Mouse (Mus musculus) forebrain, embryonic 10.5 days (tissue): ENCODE data around the gene Ccdc85b. TPM values are rescaled to one million over a fixed set of nuclear protein-coding genes. Genes with fewer than 3 reads are reported as not detected.
A peak's percentile ranks its signal among the peaks of the same experiment; 100 is the strongest.

Experiments
- DNase-seq: peaks from one replicate; pipeline ENCODE4 v3.0.0-alpha.2; 2017; ENCODE audit warnings: low spot score; ENCODE audit errors: extremely low spot score
- H3K27ac ChIP-seq: fragments of 300-500 bp; sonication (generic); 2 replicates; pipeline ENCODE4 v1.5.1; 2016; ENCODE audit warnings: mild to moderate bottlenecking
- H3K27me3 ChIP-seq: fragments of 300-500 bp; sonication (generic); 2 replicates; pipeline ENCODE4 v1.6.1; 2016; ENCODE audit warnings: mild to moderate bottlenecking; ENCODE audit not compliant: poor library complexity, severe bottlenecking
- H3K36me3 ChIP-seq: fragments of 300-500 bp; sonication (generic); replicated peaks from 2 replicates; pipeline ENCODE4 v1.6.1; 2016; ENCODE audit warnings: mild to moderate bottlenecking, moderate library complexity
- H3K4me1 ChIP-seq: fragments of 300-500 bp; sonication (generic); 2 replicates; pipeline ENCODE4 v1.6.1; 2016
- H3K4me3 ChIP-seq: fragments of 300-500 bp; sonication (generic); 2 replicates; pipeline ENCODE4 v1.5.1; 2016; ENCODE audit warnings: mild to moderate bottlenecking, moderate library complexity
- H3K9me3 ChIP-seq: fragments of 300-500 bp; sonication (generic); 2 replicates; pipeline ENCODE4 v1.6.1; 2016; ENCODE audit warnings: mild to moderate bottlenecking, moderate library complexity
- WGBS: fragments of 180-500 bp; shearing (Covaris S2); methylation state at CpG from one replicate; pipeline ENCODE4 v1.1.7; 2016; 5-methylcytosine and 5-hydroxymethylcytosine counted together
- polyA plus RNA-seq: library from polyadenylated mRNA; unstranded; fragments of >200 nt; fragmentation: Nextera tagmentation; extraction: Ambion mirVana; gene quantifications from 2 replicates; pipeline ENCODE4 v1.2.1, GENCODE M21; 2016

The Ccdc85b gene
- polyA plus RNA-seq, 1 experiment from 2014 or later, result 6.7 TPM

DNA sequence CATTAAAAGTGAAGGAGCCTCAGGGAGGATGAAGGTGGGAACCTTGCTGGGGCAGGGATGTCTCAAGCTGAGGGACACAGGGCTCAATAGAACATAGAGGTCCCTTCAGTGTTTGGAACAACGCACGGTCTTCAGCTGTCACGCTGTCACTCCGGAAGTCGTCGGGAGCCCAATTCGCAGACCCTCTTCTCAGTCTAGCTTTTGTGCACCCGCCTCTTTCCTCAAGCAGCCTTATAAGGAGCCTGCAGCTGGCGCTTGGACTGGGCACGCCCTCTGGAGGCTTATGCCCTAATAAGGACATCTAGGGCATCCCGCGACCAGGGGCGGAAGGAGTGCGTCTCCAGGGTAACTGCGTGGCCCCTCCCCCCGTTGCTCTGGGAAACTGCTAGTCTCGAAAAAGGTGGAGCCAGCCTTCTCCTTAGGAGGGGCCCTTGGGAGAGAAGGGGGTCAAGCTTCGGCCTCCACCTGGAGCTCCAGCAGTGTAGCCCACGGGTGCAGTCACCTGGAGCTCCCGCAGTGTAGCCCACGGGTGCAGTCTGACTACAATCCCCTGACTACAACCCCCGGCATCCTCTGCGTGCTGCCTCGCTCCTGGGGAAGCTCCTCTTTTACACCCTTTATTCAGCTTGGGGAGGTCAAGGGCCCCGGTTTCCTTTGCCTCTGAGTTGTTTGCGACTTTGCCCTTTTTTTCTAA is 31.3 kb upstream of the Ccdc85b start:
- peaks cover 48% of the 10 kb centered on the region for H3K36me3 ChIP-seq
- DNase-seq, result peak; percentile 98
- no peaks in the 10 kb centered on the region for H3K9me3 ChIP-seq
- H3K4me1 ChIP-seq, result peaks cover 55% of the 10 kb centered on the region
- peak overlapping the region; percentile 99 for H3K4me3 ChIP-seq
- under 1% methylated on average over 26 of the region's 26 CpGs for WGBS
- H3K27ac ChIP-seq, result peak overlapping the region; percentile 99
- no peaks in the 10 kb centered on the region for H3K27me3 ChIP-seq

DNA sequence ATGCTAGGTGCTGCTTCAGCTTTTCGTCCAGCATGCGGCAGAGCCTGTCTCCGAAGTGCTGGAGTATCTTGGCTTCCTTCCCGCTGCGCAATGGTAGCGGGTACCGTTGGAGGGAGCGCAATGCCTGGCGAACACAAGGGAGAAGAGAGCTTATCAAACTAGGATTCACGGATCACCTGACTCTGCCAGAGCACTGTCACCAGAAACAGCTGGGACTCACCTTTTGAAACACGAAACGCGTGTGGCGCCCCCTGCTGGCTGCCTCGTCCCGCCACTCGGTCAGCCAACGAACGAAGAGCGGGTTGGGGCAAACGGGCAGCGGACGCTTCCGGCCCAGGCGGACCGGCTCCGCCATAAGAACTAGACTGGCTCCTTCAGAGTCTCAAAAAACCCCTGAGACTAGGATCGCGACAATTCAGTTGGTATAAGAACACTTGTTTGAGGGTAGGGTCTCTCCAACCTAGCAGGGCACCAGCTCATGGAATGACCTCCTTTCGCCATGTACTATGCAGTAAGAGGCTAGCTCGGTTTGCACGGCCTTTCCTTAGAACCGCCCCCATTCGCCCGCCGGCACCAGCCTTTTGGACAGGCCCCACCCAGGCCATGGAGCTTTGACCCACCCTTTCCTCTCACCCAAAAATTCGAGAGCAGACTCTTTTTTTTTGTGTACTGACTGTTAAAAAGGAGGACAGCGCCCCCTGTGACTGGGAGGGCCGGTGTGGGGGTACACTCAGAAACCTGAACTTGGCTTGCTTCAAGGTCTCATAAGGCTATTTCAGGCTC is 30.3 kb upstream of the Ccdc85b start, which contains the start of gene Mus81:
Mus81 (minus strand) TSS at position 635 of the 783 bp plus-strand sequence.
- peak; percentile 95 for DNase-seq
- under 1% methylated on average over 39 of the region's 39 CpGs for WGBS
- Histone ChIP-seq H3K27ac (peak within 1 kb of the TSS; percentile 99), H3K36me3 (peaks cover 48% of the 10 kb centered on the region), H3K27me3 (no peaks in the 10 kb centered on the region), H3K4me3 (peak within 1 kb of the TSS; percentile 99), H3K4me1 (peaks cover 50% of the 10 kb centered on the region), H3K9me3 (no peaks in the 10 kb centered on the region)

DNA sequence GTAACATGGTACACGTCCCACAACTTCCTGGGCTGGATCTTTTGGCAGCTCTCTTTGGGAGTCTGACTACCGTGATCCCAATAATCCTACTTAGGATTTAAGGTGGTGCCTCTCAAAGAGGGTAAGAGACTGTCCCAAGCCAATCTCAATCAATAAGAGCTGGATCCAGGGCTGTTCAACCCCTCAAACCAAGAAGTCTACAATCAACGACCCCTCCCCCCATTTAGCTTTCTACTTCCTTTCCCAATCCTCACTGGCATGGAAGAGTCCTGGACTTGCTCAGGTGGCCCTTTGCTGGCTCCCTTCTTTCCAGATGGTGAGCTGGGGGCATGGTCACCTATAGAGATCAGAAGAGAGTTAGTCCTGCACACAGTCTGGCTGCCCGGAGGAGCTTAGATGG is 29.1 kb upstream of the Ccdc85b start:
- Histone ChIP-seq H3K9me3 (no peaks in the 10 kb centered on the region), H3K27ac (no peak overlapping the region), H3K36me3 (peaks cover 48% of the 10 kb centered on the region), H3K4me1 (peaks cover 38% of the 10 kb centered on the region), H3K4me3 (peak overlapping the region; percentile 99), H3K27me3 (no peaks in the 10 kb centered on the region)
- no peak for DNase-seq
- WGBS, result 88% methylated on average over 4 of the region's 4 CpGs

DNA sequence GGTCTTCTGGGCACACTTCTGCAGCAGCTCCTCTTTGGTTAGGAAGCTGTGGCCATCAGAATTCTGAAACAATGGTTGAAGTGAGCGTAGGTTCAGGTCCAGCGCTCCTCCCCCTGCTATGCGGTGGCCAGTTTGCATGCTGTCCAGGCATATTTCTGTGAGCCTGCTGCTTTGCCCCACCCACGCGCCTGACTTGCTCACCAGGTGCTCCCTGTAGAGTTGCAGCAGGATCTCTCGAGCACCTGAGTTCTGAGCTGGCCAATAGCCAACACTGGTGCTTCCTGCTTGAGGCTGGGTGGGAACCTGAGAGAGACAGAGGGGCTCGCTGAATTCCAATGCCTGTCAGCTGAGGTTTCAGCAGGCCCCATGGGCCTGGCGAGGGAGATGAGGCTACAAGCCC is 28.6 kb upstream of the Ccdc85b start:
- H3K27ac ChIP-seq, result no peak overlapping the region
- H3K36me3 ChIP-seq, result peaks cover 52% of the 10 kb centered on the region
- no peak overlapping the region; the same call in 1 of the 2 replicates for H3K4me3 ChIP-seq
- no peaks in the 10 kb centered on the region for H3K9me3 ChIP-seq
- H3K4me1 ChIP-seq, result peaks cover 35% of the 10 kb centered on the region
- no peak for DNase-seq
- 92% methylated on average over 8 of the region's 8 CpGs for WGBS
- no peaks in the 10 kb centered on the region for H3K27me3 ChIP-seq

DNA sequence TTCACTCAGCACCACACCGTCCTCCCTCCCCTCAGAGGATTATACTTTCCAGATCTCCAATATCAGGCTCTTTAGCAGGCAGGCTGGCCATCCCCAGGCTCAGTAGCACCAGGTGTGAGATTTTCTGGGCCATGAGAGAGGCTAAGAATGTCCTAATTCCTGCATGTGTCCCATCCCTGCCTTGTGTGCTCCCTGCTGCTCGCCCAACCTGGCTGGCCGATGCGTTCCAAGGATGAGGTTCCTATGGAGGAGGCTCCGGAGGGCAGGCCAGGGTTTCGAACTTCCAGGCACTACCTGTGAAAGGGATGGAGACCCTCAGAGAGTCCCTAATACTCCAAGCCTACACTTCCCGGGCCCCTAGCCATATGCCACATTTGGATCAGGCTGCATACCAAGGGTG is 28.1 kb upstream of the Ccdc85b start:
- WGBS, result 94% methylated on average over 7 of the region's 7 CpGs
- Histone ChIP-seq H3K27me3 (no peaks in the 10 kb centered on the region), H3K27ac (no peak overlapping the region), H3K36me3 (peaks cover 57% of the 10 kb centered on the region), H3K4me3 (no peak overlapping the region), H3K9me3 (no peaks in the 10 kb centered on the region), H3K4me1 (peaks cover 35% of the 10 kb centered on the region)
- DNase-seq, result no peak

DNA sequence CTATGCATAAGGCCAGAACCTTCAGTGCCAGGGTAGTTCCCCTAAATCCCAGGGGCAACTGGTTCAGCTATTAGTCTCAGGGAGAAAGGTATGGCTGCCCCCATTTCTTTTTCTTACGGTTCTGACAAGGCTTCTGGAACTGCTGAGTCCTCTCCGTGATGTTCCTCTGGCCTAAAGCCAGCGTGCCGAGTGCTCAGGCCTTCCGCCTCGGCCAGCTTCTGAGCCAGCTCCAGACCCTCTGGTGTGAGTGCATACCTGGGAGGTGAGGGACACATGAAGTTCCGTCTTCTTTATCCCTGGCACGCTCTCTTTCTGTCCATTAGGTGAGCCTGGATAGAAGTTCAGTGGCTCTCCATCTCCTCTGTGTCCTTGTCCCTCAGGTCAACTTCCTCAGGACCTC is 27.7 kb upstream of the Ccdc85b start:
- Histone ChIP-seq H3K27ac (no peak overlapping the region), H3K27me3 (no peaks in the 10 kb centered on the region), H3K9me3 (no peaks in the 10 kb centered on the region), H3K36me3 (peaks cover 61% of the 10 kb centered on the region), H3K4me1 (peaks cover 35% of the 10 kb centered on the region), H3K4me3 (no peak overlapping the region)
- WGBS, result 95% methylated on average over 8 of the region's 8 CpGs
- no peak for DNase-seq

DNA sequence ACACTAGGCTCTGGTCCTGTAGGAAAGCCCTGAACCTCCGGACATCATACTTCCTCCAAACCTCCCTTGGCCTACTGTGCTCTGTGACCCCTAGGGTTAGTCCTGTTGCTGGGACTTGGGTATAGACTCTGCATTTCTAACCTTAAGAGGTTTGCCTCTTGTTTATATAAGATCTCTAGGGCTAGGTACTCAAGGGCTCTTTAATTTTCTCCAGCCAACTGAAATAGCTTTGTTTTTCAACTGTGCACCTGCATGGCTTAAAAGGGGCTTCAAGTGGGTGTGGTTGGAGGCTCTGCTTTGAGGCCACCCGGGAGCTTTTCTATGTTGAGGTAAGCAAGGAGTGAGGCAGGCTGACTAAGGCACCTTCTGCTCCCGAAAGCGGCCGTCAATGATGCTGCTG is 26.8 kb upstream of the Ccdc85b start:
- H3K36me3 ChIP-seq, result peaks cover 70% of the 10 kb centered on the region
- no peak overlapping the region for H3K27ac ChIP-seq
- H3K9me3 ChIP-seq, result no peaks in the 10 kb centered on the region
- no peaks in the 10 kb centered on the region for H3K27me3 ChIP-seq
- peaks cover 27% of the 10 kb centered on the region for H3K4me1 ChIP-seq
- 94% methylated on average over 5 of the region's 5 CpGs for WGBS
- no peak overlapping the region for H3K4me3 ChIP-seq
- no peak for DNase-seq

DNA sequence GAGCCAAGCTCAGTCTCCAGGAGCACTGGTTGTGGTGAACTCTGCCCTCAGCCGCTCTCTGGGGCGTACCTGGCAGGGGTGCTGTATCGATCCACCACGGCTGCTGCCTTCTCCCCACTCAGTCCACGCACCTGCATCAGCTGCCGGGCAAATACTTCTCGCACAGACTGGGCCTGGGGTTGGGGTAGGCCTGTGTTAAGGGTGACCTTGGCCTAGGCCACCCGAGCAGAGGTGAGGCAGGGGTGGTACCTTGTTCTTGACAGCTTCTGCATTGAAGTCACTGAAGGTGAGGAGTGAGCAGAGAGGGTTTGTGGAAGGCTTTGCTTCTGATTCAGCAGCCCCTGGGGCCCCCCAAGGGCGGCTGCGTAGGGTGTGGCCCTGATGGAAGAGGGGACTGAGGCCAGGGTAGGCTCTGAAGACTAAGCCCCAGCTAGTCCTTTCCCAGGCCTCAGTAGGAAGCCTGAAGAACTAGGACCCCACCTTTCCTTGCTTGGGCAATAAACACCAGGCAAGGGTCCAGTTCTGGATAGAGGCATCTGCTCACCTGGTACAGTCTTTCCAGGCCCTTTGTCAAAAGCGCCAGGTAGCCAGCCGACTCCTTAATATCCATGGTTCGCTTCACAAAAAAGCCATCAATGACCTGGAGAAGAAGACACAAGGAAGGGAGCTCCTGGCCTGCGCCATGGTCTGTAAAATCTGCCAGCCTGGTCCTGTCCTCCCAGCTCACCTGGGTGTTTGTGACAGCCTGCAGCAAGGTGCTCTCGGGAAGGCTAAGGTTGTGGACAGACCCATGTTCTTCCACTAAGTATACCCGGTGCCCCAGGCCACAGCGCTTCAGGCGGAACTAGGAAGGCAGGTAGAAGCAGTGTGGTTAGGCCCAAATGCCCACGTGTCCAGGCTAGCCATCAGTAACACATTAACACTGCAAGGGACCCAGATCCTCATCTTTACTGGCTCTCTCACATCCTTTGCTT is 26.0 kb upstream of the Ccdc85b start:
- 92% methylated on average over 19 of the region's 19 CpGs for WGBS
- H3K27ac ChIP-seq, result no peak overlapping the region
- H3K9me3 ChIP-seq, result no peaks in the 10 kb centered on the region
- no peak for DNase-seq
- no peak overlapping the region for H3K4me3 ChIP-seq
- no peaks in the 10 kb centered on the region for H3K27me3 ChIP-seq
- H3K36me3 ChIP-seq, result peaks cover 78% of the 10 kb centered on the region
- peaks cover 18% of the 10 kb centered on the region for H3K4me1 ChIP-seq

DNA sequence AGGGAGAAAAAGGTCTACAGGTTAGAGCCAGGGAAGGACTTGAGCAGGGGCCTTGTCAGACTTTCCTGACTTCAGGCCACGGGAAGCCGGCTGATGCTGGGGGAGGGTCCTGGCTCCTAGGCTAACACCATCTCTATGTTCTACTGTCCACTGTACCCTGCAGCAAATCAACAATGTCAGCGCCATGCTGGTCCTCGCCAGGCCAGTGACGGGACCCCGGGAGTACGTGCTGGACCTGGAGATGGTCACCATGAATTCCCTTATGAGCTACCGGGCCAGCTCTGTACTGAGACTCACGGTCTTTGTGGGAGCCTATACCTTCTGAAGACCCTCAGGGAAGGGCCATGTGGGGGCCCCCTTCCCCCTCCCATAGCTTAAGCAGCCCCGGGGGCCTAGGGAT is 23.7 kb upstream of the Ccdc85b start:
- Histone ChIP-seq H3K27me3 (no peaks in the 10 kb centered on the region), H3K36me3 (peaks cover 91% of the 10 kb centered on the region), H3K4me3 (no peak overlapping the region), H3K9me3 (no peaks in the 10 kb centered on the region), H3K27ac (no peak overlapping the region), H3K4me1 (no peaks in the 10 kb centered on the region; the same call in 1 of the 2 replicates)
- DNase-seq, result no peak
- WGBS, result 92% methylated on average over 10 of the region's 10 CpGs

DNA sequence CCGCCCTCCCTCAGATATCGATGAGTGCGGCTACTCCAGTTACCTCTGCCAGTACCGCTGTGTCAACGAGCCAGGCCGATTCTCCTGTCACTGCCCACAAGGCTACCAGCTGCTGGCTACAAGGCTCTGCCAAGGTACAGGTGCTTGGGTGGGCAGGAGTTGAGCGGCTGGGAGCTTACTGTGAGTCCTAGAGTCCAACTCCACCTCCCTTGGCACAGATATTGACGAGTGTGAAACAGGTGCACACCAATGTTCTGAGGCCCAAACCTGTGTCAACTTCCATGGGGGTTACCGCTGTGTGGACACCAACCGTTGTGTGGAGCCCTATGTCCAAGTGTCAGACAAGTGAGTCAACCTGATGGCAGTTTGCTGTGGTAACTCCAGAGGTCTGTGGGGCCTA is 22.3 kb upstream of the Ccdc85b start:
- Histone ChIP-seq H3K27ac (no peak overlapping the region), H3K4me1 (peaks cover 11% of the 10 kb centered on the region), H3K4me3 (no peak overlapping the region), H3K36me3 (peaks cover 80% of the 10 kb centered on the region), H3K9me3 (no peaks in the 10 kb centered on the region), H3K27me3 (peaks cover 4% of the 10 kb centered on the region)
- DNase-seq, result no peak
- 92% methylated on average over 10 of the region's 10 CpGs for WGBS

DNA sequence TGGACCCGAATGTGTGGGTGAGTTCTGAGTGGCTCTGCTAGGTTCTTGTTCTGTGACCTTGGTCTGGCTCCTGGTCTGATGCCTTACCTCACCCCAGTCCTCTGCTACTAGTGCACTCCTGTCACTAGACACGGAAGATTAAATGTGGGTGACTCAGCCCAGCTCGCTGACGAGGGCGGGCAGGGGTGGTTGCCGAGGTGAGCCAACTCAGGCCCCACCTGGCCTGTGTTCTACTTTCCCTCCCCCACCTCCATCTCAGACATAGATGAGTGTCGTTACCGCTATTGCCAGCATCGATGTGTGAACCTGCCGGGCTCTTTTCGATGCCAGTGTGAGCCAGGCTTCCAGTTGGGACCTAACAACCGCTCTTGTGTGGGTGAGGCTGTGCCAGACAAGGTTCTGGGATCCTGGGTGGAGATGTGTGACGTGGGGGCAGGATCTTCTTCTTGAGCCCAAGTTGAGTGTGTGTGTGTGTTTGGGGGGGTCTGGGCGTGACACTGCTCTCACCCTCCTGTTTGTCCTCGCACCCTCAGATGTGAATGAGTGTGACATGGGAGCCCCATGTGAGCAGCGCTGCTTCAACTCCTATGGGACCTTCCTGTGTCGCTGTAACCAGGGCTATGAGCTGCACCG is 20.1 kb upstream of the Ccdc85b start:
- no peak overlapping the region for H3K27ac ChIP-seq
- peaks cover 17% of the 10 kb centered on the region for H3K27me3 ChIP-seq
- peaks cover 28% of the 10 kb centered on the region for H3K4me1 ChIP-seq
- no peaks in the 10 kb centered on the region for H3K9me3 ChIP-seq
- WGBS, result 93% methylated on average over 18 of the region's 18 CpGs
- H3K36me3 ChIP-seq, result peaks cover 58% of the 10 kb centered on the region
- DNase-seq, result no peak
- H3K4me3 ChIP-seq, result no peak overlapping the region

DNA sequence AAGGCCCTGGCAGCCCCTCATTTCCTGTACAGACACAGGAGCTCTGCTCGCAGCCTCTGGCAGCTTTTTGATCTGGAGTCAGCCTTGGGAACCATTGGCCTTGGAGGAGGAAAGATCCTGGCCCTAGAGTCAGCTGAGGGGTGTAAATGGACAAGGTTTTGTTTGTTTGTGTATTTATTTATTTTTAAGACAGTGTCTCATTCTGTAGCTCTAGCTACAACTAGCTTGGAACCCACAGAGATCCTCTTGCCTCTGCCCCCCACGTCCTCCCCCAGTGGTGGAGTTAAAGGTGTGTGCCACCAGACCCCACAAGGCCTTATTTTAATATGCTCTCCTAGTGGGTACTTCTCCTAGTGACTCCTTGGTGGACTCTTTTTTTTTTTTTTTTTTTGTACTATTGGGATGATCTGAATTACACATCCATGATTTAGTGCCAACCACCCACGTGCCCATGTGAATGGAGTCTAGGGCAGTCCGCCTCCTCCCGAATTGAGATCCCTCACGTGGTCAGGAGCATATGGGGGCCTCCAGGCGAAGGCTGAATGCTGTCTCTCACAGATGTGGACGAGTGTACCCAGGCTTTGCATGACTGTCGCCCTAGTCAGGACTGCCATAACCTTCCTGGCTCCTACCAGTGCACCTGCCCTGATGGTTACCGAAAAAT is 19.4 kb upstream of the Ccdc85b start:
- no peaks in the 10 kb centered on the region for H3K9me3 ChIP-seq
- H3K4me3 ChIP-seq, result no peak overlapping the region
- peaks cover 28% of the 10 kb centered on the region for H3K4me1 ChIP-seq
- H3K27me3 ChIP-seq, result peaks cover 17% of the 10 kb centered on the region
- 87% methylated on average over 10 of the region's 10 CpGs for WGBS
- H3K36me3 ChIP-seq, result peaks cover 51% of the 10 kb centered on the region
- H3K27ac ChIP-seq, result no peak overlapping the region
- no peak for DNase-seq
